Mouse (Mus musculus): ENCODE measurements around the gene Cela1.

Gene Cela1

DNA sequence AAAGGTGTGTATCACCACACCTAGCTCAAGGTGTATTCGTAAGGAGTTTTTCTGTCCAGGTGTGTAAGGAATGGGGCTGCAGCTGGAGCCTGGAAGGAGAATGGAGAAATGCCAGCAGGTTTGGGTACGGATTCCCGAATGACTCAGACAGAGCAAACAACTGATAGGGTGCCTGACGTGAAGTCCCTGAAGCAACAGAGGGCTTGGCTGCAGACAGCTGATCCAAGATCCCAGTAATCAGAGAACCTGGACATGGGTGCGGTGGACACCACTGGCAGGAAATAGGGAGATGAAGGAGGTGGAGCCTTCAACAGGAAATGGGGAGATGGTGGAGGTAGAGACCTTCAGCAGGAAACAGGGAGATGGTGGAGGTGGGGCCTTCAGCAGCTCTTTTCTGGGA is 55.4 kb downstream of the Cela1 start:
- no peak for DNase-seq

DNA sequence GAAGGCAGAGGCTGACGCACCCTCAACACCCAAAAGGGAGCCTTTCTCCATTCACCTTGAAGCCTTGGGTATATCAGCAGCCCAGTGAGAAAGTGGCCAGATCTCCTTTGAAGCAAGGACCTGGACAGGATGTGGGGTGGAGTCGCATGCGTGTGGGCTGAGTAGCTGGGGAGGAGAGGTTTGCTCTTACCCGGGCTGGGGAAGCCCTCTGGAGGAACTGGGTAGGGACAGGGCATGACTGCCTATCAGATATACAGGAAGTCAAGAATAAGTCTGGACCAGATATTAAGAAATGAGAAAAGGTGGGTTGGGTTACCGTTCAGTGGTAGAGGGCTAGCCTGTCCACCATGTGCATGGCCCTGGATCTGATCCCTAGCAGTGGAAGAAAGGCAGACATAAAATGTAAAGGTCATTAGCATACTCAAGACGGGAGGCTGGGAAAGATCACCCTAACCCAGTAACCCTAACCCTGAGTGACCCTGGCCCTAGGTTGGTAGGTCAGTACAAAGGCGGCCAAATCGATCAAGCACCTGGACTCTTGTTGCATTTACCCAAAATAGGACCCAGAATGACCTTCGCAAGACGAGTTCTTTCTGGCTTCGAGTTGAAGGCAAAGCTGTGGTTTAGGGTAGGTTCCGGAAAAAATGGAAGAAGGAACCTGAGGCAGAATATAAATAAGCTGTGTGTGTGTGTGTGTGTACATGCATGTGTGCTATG is 56.1 kb downstream of the Cela1 start:
- DNase-seq, result no peak

DNA sequence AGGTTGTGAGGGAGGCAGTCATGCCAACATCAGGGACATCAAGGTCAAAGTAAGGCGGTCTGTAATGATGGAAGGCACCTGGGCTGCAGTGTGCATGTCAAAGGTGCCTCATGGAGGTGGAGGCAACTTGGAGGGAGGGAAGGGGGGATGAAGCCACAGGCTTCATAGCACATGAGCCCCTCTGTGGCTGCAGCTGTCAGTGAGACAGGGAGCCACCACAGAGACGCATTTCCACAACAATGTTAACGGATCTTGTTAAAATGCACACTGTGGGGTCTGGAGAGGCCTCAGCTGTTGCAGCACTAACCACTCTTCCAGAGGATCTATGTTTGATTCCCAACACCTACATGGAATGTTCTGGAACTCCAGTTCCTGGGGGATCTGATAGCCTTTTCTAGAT is 57.6 kb downstream of the Cela1 start:
- DNase-seq, result no peak

DNA sequence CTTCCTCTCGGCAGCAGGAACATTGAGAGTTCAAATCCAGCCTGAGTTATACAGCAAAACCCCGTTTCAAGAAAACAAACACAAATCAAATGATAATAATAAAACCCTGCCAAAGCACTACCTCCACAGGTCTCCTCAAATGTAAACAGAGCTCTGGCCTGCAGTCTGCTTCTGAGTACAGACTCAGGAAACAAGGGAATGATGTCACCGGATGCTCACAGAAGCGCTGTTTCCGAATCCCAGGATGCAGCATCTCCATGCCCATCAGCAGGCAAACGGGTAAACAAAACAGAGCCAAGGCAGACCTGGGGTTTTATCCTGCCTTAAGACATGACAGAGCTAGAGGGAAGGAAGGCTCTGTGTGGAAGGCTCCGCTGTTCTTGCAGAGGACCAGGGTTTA is 58.9 kb downstream of the Cela1 start:
- peak; percentile 94 for DNase-seq

DNA sequence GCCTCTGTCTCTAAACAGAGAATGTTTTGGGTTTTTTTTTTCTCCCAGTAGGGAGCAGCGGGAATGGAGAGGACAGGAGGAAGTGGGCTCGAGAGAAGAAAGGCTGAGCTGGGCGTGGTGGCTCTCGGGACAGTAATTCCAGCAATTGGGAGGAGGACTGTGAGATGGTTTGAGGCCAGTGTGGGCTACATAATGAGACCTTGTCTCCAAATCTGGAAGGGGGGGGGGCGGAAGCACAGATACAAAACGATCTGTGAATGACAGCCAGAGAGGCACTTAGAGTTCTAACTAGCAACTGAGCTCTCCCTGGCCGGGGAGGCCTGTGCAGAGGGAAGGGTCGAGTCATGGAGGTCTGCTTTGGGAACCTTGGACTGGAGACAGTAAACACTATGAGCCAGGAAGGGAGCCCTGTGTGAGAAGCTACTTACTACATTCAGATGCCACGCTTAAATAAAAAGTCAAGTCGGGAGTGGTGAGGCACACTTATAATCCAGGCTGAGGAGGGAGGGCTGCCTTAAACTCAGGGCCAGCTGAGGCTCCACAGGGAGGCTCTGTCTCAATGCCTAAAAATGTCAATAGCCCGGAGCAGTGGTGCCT is 59.8 kb downstream of the Cela1 start:
- DNase-seq, result no peak

DNA sequence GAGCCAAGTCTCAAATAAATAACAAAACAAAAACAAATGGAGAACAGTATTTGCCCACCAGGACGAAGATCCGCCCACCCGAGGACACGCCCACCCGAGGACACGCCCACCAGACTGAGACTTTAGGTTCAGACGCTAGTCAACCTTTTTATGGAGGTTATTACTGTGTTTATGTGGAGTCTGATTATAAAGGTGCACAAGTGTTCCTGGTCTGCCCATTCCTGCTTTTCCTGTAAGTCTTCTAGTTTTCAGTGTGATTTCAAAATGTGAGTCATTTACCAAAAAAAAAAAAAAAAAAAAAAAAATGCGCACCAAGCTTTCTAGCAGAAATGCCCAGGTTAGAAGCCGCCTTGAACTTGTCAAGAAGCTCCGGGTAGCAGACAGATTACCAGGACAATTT is 60.4 kb downstream of the Cela1 start:
- DNase-seq, result no peak

DNA sequence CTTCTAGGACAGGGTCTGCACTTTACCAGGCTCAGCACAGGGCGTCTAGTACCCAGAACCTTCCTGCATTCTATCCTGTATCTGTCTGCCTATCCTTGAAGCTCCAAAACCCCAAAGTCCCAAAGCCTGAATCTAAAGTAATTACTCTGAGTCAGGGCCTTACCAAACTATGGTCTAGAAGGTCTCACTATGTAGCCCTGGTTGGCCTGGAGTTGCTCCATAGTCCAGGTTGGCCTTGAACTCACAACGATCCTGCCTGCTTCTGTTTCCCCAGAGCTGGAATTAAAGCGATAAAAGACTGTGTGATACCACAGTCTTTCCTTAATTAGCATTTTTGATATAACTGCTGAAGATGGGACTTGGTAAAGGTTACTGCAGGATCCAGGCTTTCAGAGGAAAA is 63.3 kb downstream of the Cela1 start:
- DNase-seq, result no peak
